8 mouse cellular contexts compared by ENCODE assay signal in the genomic region with DNA sequence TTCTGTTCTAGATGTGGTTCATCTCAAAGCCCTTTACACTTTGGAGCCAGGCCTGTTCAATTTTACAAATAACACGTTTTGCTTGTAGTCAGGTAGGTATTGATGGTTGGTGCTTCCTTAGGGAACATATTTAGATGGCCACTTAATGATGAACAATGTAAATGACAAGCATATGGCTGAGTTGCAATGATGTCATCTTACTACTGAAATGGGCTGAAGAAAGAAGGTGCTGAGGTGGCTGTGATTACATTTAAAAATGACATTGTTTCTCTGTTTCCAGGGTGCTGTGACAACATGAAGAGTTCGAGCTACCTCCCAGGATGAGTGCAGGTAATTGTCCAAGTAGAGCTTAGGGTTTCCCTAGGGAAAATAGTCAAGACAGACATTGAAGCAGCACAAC. TPM values are rescaled to one million over a fixed set of nuclear protein-coding genes. Genes with fewer than 3 reads are reported as not detected.
DNase-seq lines count a peak whose midpoint lies in the region; ATAC-seq and TF ChIP-seq lines count a peak whose summit lies in the region.

No protein-coding gene starts in this region.

- no peaks in the 10 kb centered on the region for H3K27me3 ChIP-seq in cerebellum, adult 2 months (ENCODE audit: control insufficient read depth, insufficient read depth, low read length)
- no peaks in the 10 kb centered on the region for H3K27me3 ChIP-seq in megakaryocyte, embryonic 14.5 days (replicated peaks)
- H3K27me3 ChIP-seq in limb, embryonic 14.5 days (ENCODE audit: control insufficient read depth, insufficient read depth, low read length): no peaks in the 10 kb centered on the region
- H3K27me3 ChIP-seq in stomach, postnatal 0 days (ENCODE audit: control insufficient read depth, insufficient read depth, low read length): no peaks in the 10 kb centered on the region

- 0% methylated on average over 2 of the region's 2 CpGs for WGBS in cerebellum, adult 2 months
- 3% methylated on average over 2 of the region's 2 CpGs for WGBS in limb, embryonic 14.5 days
- 4% methylated on average over 2 of the region's 2 CpGs for WGBS in stomach, postnatal 0 days

- TF ChIP-seq EP300 in stomach, postnatal 0 days (optimal IDR thresholded peaks at IDR 0.05): no peak

- no peak overlapping the region for H3K27ac ChIP-seq in cerebellum, adult 2 months (ENCODE audit: insufficient read depth, low read length)
- H3K27ac ChIP-seq in limb, embryonic 14.5 days (replicated peaks; ENCODE audit: low read depth, low read length): peak overlapping the region; percentile 89
- no peak overlapping the region for H3K27ac ChIP-seq in stomach, postnatal 0 days (replicated peaks)

- DNase-seq in cerebellum, adult 2 months: no peak
- DNase-seq in cerebellum, postnatal 25 days: no peak
- DNase-seq in limb, embryonic 14.5 days (ENCODE audit: low spot score): no peak
- DNase-seq in stomach, postnatal 0 days (ENCODE audit: low spot score): no peak
- no peak for DNase-seq in adrenal gland, adult 18-20 months (ENCODE audit: low spot score in 2 of 2)
- no peak for DNase-seq in urinary bladder, postnatal 36 days (ENCODE audit: low spot score in 2 of 2)

- H3K4me3 ChIP-seq in cerebellum, adult 2 months (replicated peaks; ENCODE audit: insufficient read depth, low read depth, low read length): peak overlapping the region; percentile 99
- peak overlapping the region; percentile 99 for H3K4me3 ChIP-seq in megakaryocyte, embryonic 14.5 days (replicated peaks)
- H3K4me3 ChIP-seq in limb, embryonic 14.5 days (replicated peaks; ENCODE audit: low read length): peak overlapping the region; percentile 78
- peak overlapping the region; percentile 66 for H3K4me3 ChIP-seq in stomach, postnatal 0 days (ENCODE audit: low read depth, low read length)

- no peak for TF ChIP-seq CTCF in cerebellum, adult 2 months (IDR thresholded peaks at IDR 0.05; ENCODE audit: borderline replicate concordance, insufficient read depth, low read depth, low read length)
- no peak for TF ChIP-seq CTCF in stomach, postnatal 0 days (IDR thresholded peaks at IDR 0.05; ENCODE audit: low read depth)

- no peak for ATAC-seq in megakaryocyte, adult 5-6 weeks (ENCODE audit: poor library complexity, severe bottlenecking)
- ATAC-seq in limb, embryonic 14.5 days (ENCODE audit: low FRiP score, low read depth): no peak
- ATAC-seq in stomach, postnatal 0 days (ENCODE audit: low FRiP score, low TSS enrichment): no peak

- TF ChIP-seq POLR2A in cerebellum, adult 2 months (IDR thresholded peaks at IDR 0.05; ENCODE audit: borderline replicate concordance, insufficient read depth, low read length): no peak
- no peak for TF ChIP-seq POLR2A in limb, embryonic 14.5 days (IDR thresholded peaks at IDR 0.05; ENCODE audit: borderline replicate concordance, extremely low read depth, insufficient read depth, insufficient read length)

- peaks cover 10% of the 10 kb centered on the region for H3K4me1 ChIP-seq in cerebellum, adult 2 months (ENCODE audit: control insufficient read depth, insufficient read depth, low read length)
- peaks cover 45% of the 10 kb centered on the region for H3K4me1 ChIP-seq in megakaryocyte, embryonic 14.5 days
- peaks cover 16% of the 10 kb centered on the region for H3K4me1 ChIP-seq in limb, embryonic 14.5 days (ENCODE audit: control insufficient read depth, insufficient read depth, low read length)
- H3K4me1 ChIP-seq in stomach, postnatal 0 days (replicated peaks; ENCODE audit: control insufficient read depth, insufficient read depth): no peaks in the 10 kb centered on the region

- H3K4me2 ChIP-seq in limb, embryonic 14.5 days (replicated peaks; ENCODE audit: low read depth, low read length, severe bottlenecking): peak overlapping the region; percentile 86
- H3K4me2 ChIP-seq in stomach, postnatal 0 days (replicated peaks; ENCODE audit: low read depth): peak overlapping the region; percentile 54

- H3K36me3 ChIP-seq in megakaryocyte, embryonic 14.5 days (replicated peaks; ENCODE audit: low read length): peaks cover 37% of the 10 kb centered on the region
- H3K36me3 ChIP-seq in limb, embryonic 14.5 days (ENCODE audit: control insufficient read depth, insufficient read depth, low read length): peaks cover 33% of the 10 kb centered on the region
- peaks cover 6% of the 10 kb centered on the region; the same call in 1 of the 2 replicates for H3K36me3 ChIP-seq in stomach, postnatal 0 days (ENCODE audit: control insufficient read depth, insufficient read depth, low read length)

- no peaks in the 10 kb centered on the region for H3K9me3 ChIP-seq in megakaryocyte, embryonic 14.5 days
- H3K9me3 ChIP-seq in limb, embryonic 14.5 days (ENCODE audit: control insufficient read depth, low read length): no peaks in the 10 kb centered on the region
- no peaks in the 10 kb centered on the region for H3K9me3 ChIP-seq in stomach, postnatal 0 days (ENCODE audit: control insufficient read depth, low read length)

- peak overlapping the region; percentile 96 for H3K9ac ChIP-seq in limb, embryonic 14.5 days (ENCODE audit: low read depth, low read length, severe bottlenecking)
- H3K9ac ChIP-seq in stomach, postnatal 0 days (ENCODE audit: low read length): peak overlapping the region; percentile 89

RNA-seq across cellular contexts. Expression of gene Slc3a2, which starts 1.2 kb away (rescaled TPM):
- 214 and 221 TPM in 2 replicates for polyA plus RNA-seq in cerebellum, adult 2 months (2012; rRNA removed)
- 139 and 161 TPM in 2 replicates for polyA plus RNA-seq in megakaryocyte, embryonic 14.5 days (2012; ENCODE audit: insufficient read depth, low replicate concordance)
- total RNA-seq in megakaryocyte, adult 5-6 weeks (2015): 26.3 and 32.6 TPM in 2 replicates
- total RNA-seq in megakaryocyte, adult 5-6 weeks (2017): 31.6 and 34.1 TPM in 2 replicates
- polyA plus RNA-seq in limb, embryonic 14.5 days (2012; rRNA removed): 111 and 123 TPM in 2 replicates
- polyA plus RNA-seq in limb, embryonic 14.5 days (2014; fragmentation: Nextera tagmentation; extraction: Ambion mirVana): 101 and 109 TPM in 2 replicates
- polyA plus RNA-seq in stomach, postnatal 0 days (2015; fragmentation: Nextera tagmentation; extraction: Ambion mirVana): 82.5 and 87.0 TPM in 2 replicates
- total RNA-seq in adrenal gland, adult 18-20 months (2021): 100 to 1,000 TPM; 373 to 425 TPM

RNA-seq across cellular contexts. Expression of gene Wdr74, which starts 11.2 kb away (rescaled TPM):
- 55.5 and 57.6 TPM in 2 replicates for polyA plus RNA-seq in cerebellum, adult 2 months (2012; rRNA removed)
- polyA plus RNA-seq in megakaryocyte, embryonic 14.5 days (2012; ENCODE audit: insufficient read depth, low replicate concordance): 3.7 and 16.5 TPM in 2 replicates
- total RNA-seq in megakaryocyte, adult 5-6 weeks (2015): 30.3 and 37.1 TPM in 2 replicates
- 38.2 and 38.5 TPM in 2 replicates for total RNA-seq in megakaryocyte, adult 5-6 weeks (2017)
- 66.4 and 66.6 TPM in 2 replicates for polyA plus RNA-seq in limb, embryonic 14.5 days (2012; rRNA removed)
- 85.5 and 87.2 TPM in 2 replicates for polyA plus RNA-seq in limb, embryonic 14.5 days (2014; fragmentation: Nextera tagmentation; extraction: Ambion mirVana)
- 55.6 and 55.7 TPM in 2 replicates for polyA plus RNA-seq in stomach, postnatal 0 days (2015; fragmentation: Nextera tagmentation; extraction: Ambion mirVana)
- total RNA-seq in adrenal gland, adult 18-20 months (2021): 10 to 100 TPM; 62.4 to 66.2 TPM

RNA-seq across cellular contexts. Expression of gene 1700092M07Rik, which starts 16.1 kb away (rescaled TPM):
- polyA plus RNA-seq in cerebellum, adult 2 months (2012; rRNA removed): 0.33 and 0.65 TPM in 2 replicates
- polyA plus RNA-seq in megakaryocyte, embryonic 14.5 days (2012; ENCODE audit: insufficient read depth, low replicate concordance): 0.86 TPM in 1 of 2 replicates, not detected in the other
- 0.83 TPM in 1 of 2 replicates, not detected in the other for total RNA-seq in megakaryocyte, adult 5-6 weeks (2015)
- total RNA-seq in megakaryocyte, adult 5-6 weeks (2017): 1.3 TPM in 1 of 2 replicates, not detected in the other
- polyA plus RNA-seq in limb, embryonic 14.5 days (2012; rRNA removed): 1.6 and 3.2 TPM in 2 replicates
- 1.6 and 2.1 TPM in 2 replicates for polyA plus RNA-seq in limb, embryonic 14.5 days (2014; fragmentation: Nextera tagmentation; extraction: Ambion mirVana)
- 0.59 and 0.62 TPM in 2 replicates for polyA plus RNA-seq in stomach, postnatal 0 days (2015; fragmentation: Nextera tagmentation; extraction: Ambion mirVana)
- 1 to 10 TPM; 2.0 to 2.3 TPM for total RNA-seq in adrenal gland, adult 18-20 months (2021)

RNA-seq across cellular contexts. Expression of gene Stx5a, which starts 16.8 kb away (rescaled TPM):
- 116 and 119 TPM in 2 replicates for polyA plus RNA-seq in cerebellum, adult 2 months (2012; rRNA removed)
- polyA plus RNA-seq in megakaryocyte, embryonic 14.5 days (2012; ENCODE audit: insufficient read depth, low replicate concordance): 18.8 and 39.1 TPM in 2 replicates
- total RNA-seq in megakaryocyte, adult 5-6 weeks (2015): 40.9 and 55.3 TPM in 2 replicates
- 40.8 and 65.6 TPM in 2 replicates for total RNA-seq in megakaryocyte, adult 5-6 weeks (2017)
- 188 and 197 TPM in 2 replicates for polyA plus RNA-seq in limb, embryonic 14.5 days (2012; rRNA removed)
- 161 and 174 TPM in 2 replicates for polyA plus RNA-seq in limb, embryonic 14.5 days (2014; fragmentation: Nextera tagmentation; extraction: Ambion mirVana)
- polyA plus RNA-seq in stomach, postnatal 0 days (2015; fragmentation: Nextera tagmentation; extraction: Ambion mirVana): 81.9 and 82.2 TPM in 2 replicates
- 100 to 1,000 TPM in 1 of 2 experiments, 10 to 100 TPM in 1; 78.2 to 103 TPM for total RNA-seq in adrenal gland, adult 18-20 months (2021)

RNA-seq across cellular contexts. Expression of gene Nxf1, which starts 32.5 kb away (rescaled TPM):
- 134 and 135 TPM in 2 replicates for polyA plus RNA-seq in cerebellum, adult 2 months (2012; rRNA removed)
- 10.6 and 13.3 TPM in 2 replicates for polyA plus RNA-seq in megakaryocyte, embryonic 14.5 days (2012; ENCODE audit: insufficient read depth, low replicate concordance)
- 257 and 292 TPM in 2 replicates for total RNA-seq in megakaryocyte, adult 5-6 weeks (2015)
- total RNA-seq in megakaryocyte, adult 5-6 weeks (2017): 69.7 and 76.0 TPM in 2 replicates
- polyA plus RNA-seq in limb, embryonic 14.5 days (2012; rRNA removed): 263 and 265 TPM in 2 replicates
- 168 and 187 TPM in 2 replicates for polyA plus RNA-seq in limb, embryonic 14.5 days (2014; fragmentation: Nextera tagmentation; extraction: Ambion mirVana)
- 57.5 and 61.6 TPM in 2 replicates for polyA plus RNA-seq in stomach, postnatal 0 days (2015; fragmentation: Nextera tagmentation; extraction: Ambion mirVana)
- total RNA-seq in adrenal gland, adult 18-20 months (2021): 100 to 1,000 TPM; 127 to 144 TPM
